Mouse (Mus musculus) adrenal gland, postnatal 25 days (tissue): ENCODE data around the gene Nmt1. TPM values are rescaled to one million over a fixed set of nuclear protein-coding genes. Genes with fewer than 3 reads are reported as not detected.

ENCODE experiments used
- DNase-seq: peaks from one replicate; pipeline ENCODE4 v3.0.0; 2021; ENCODE audit warnings: mixed read lengths
- long read RNA-seq: library from polyadenylated mRNA; stranded (forward); transcript quantifications from one replicate; pipeline ENCODE4 v2.0.0, GENCODE M21; 2021
- total RNA-seq: library from RNA; stranded (reverse); gene quantifications from 2 replicates; pipeline ENCODE4 v1.2.3, GENCODE M21; 2021

Nmt1 gene
- 103 and 104 TPM in 2 replicates for total RNA-seq
- long read RNA-seq, full-length matches to known transcripts: 114 of 162 reads
- long read RNA-seq, partial matches to known transcripts: 40 of 162 reads
- long read RNA-seq, other reads (novel, unspliced or antisense): 8 of 162 reads

DNA sequence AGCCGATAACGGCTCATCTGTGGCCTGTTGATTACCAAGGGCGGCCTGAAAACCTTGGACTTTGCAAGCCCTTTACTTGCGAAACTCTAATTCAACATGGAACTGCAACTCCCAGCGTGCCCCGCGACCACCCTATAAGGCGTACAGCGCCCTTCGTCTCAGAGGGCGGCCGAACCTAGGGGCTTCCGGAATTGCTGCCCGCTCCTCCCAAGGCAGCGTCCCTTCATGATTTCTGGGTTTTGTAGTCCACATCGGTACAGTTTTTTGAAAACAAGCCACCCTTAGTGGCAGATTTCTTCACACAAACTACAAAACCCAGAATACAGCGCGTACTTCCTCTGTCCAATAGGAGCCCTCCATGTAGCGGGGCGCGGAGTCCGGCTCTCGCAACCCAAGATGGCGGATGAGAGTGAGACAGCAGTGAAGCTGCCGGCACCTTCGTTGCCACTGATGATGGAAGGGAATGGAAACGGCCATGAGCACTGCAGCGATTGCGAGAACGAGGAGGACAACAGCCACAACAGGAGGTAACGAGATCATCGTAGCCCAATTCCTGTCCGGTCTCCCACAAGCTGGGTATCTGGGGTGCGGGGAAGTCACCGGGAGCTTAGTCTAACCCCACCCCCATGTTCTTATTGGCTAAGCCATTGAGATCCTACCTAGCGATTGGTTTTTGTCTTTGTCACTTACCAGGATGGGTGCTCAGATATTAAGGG, at the start of gene Nmt1, which contains the start of gene Dcakd:
Gene Nmt1, plus strand, starts transcription at position 15 of the 716 bp plus-strand sequence.
Gene Dcakd, minus strand, starts transcription at position 158 of the 716 bp plus-strand sequence.
- DNase-seq: peak; percentile 90

DNA sequence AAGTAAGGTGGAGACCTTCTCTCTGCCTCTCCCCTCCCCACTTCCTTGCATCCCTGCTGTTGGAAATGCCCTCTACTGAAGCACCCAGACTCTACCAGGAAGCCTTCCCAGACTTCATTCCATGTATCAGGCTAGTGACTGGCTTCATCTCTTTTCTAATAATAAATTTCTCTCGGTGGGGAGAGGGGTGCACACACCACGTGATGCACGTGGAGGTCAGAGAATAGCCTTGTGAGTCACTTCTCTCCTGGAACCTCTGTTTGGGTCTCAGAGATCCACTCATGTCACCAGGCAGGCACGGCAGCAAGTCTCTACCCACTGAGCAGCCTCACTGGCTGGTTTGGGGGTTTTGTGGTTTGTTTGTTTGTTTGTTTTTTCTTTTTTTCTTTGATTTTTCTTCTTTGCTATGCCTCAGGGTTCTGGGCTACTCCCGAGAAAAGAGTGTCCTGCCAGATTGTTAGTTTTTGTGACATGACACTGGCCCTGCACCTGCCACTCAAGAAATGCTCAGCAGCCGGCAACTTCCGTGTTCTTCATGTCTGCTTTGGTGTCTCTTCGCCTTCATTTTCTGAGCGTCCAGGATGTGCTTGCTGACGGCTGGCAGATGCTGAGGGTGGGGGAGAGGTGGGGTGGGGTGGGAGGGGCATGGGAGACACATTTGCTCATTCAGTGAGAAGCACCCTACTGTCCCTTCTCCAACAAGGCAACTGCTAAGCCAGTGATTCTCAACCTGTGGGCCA, 46.7 kb upstream of the Nmt1 start:
- DNase-seq: no peak

DNA sequence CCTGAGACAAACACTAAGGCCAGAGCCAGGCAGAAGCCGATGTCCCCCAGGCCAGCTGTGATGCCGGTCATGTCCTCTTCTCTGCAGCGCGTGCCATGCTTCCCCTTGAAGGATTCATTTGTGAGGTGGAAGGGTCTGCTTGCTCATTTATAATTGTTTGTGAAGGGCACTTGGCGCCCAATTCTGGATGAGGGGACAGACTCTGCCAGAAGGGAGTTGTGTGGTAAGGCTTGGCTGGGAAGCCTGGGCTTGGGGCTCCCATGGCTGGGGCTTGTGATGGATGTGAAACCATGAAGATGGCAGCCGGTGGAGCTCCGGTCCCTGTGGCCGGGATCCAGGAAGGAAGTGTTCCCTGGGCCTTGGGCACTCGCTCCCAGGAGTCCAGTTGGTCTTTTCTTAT, 43.9 kb upstream of the Nmt1 start:
- DNase-seq: no peak

DNA sequence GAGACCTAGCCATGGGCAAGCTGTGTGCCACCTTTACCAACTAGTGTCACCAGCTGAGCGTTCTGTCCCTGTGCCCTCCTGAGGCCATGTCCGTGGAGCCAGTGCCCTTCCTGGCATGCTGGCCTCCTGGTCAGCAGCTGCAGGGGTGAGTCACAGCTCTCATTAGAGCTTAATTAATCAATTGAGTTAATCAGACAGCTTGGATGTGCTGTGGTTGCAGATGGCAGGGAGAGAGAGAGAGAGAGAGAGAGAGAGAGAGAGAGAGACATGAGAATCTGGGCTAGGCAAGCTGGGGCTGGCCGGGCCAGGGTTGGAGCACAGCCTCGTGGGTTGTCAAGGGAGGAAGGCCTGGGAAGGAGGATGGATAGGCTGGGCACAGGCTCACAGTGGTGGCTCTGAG, 43.4 kb upstream of the Nmt1 start:
- no peak for DNase-seq

DNA sequence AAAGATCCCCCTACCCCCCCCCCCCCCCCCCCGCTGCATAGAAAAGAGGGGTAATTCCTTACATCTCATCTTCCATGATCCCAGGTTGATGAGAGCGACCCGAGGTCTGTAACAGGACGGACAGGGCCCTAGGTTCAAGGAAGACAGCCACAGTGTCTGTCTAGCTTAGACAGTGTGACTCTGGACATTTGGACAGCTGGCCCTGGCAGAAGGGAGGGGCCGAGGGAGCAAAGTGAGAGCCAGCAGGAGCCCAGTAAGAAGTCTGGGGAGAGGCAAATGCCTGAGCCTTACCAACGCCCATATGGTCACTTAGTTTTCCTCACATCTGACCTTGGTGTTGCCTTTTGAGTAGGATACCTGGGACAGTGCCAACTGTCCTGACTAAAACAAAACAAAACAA, 42.8 kb upstream of the Nmt1 start:
- DNase-seq: no peak

DNA sequence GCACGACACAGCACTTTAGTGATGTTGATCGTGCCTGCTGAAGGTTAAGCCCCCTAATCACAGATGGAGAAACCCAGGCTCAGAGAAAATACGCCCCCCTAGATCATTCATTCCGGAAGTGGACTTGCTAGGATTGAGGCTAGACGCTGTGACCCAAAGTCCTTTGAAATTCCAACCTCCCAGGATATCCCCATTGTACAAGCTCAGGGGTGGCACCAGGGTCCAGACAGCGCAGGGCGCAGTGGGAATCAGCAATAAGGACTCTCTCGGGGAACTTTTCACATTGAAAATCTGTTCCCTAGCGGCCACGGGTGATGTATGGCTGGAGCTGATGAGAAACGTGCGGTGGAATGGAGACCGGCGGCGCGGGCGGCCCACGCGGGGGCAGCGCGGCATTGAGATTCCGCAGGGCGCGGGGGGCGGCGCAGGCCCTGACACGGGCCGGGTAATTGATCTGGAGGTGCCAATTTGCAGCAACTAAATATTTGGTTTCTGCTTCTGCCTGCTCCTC, 38.3 kb upstream of the Nmt1 start:
- no peak for DNase-seq

DNA sequence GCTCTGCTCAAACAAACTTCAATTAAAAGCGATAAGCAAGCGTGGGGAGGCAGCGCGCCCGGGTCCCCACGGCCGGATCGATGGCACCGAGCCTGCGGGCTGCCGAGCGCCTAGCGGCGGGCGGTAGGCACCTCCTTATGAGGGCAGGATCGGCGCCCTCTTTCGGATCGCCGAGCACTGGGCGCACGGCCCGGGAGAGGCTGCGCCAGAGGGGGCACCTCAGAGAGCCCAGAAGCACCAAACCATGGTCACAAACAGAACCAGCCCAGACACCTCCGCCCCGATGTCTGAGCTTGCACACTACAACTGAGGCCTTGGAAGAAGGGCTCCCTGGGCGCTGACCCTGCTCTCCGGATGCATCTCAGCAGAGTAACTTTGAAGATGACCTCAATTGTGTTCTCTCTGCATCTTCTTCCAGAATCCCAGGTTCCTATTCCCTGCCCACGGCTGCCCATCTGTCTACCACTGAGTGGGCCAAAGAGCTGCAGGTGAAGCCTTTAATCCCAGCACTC, 37.8 kb upstream of the Nmt1 start:
- peak; percentile 74 for DNase-seq

DNA sequence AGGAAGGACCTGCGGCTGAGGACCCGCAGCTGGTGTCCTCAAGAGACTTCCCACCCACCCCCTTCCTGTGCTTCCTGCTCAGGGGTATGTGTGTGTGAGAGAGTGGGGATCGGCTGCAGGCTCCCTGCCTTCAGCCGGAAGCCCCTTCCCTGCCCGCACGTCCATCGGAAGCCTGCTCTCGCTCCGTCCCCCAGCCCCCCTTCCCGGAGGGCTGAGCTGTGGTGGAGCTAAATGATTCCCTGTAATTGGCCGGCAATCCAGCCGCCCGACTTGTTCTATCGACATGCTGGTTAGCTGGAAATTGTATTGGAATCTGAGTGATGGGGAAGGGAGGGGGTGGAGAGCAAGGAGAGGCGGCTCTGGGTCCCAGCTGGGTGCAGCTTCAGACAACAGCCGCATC, 36.3 kb upstream of the Nmt1 start:
- DNase-seq: no peak

DNA sequence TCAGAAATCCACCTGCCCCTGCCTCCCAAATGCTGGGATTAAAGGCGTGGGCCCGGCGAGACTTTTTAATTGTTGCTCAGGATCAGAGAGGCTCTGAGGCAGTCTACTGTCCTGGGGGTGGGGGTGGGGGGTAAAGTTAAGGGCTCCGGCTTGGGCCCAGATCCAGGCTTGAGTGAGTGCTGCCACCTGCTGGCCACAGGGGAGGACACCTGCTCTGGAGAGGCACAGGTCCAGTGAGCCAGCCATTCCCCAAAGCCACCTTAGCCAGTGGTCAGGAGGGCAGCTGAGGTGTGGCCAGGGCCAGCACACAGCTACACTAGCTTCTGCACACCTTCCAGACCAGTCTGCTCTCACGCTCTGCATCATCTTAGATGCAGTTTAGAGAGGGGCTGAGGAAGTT, 35.0 kb upstream of the Nmt1 start:
- DNase-seq: peak; percentile 84

DNA sequence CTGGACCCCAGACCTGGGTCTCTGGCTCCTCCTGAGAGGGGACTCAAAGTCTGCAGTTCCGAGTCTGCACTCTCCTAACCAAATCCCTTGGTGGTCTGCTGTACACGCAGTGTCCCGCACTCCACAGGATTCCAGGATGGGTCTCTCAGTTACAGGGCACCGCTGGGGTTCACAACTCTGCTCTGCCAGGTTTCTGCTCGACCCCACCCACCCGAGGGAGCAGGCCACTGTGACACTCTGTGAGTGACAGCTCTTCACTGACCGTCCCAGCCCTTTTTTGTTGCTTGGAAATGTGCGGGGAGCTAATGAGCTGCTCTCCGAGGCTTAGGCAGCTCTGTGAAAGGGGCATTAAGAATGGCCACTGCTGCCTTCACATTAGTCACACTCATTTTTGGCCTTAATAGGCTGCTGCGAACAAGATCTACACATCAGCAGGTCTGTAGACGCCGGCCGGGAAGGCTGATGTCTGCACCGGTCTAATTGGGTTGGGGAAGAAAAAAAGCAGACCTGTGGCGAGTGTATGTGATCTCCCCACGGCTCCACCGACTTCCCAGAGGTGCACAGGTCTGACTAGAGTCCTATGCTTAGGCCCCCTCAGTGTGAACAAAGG, 34.5 kb upstream of the Nmt1 start:
- no peak for DNase-seq

DNA sequence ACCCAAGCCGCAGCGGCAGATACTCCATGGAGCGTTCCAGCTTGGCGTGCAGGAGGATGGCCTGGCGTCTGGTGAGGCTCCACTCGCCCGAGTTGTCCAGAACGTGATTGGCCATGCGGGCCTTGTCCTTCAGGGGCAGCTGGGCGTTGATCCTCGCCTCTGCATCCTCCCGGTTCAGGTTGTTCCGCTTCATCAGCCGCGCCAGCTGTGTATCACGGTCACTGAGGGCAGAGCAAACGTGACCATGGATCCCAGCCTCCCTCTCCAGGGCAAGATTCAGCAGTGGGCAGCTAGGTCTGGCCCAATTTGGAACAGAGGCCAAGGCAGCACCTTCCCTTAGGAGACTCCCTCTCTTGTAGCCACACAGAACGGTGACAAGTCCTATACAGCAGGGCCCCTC, 33.0 kb upstream of the Nmt1 start:
- DNase-seq: no peak

DNA sequence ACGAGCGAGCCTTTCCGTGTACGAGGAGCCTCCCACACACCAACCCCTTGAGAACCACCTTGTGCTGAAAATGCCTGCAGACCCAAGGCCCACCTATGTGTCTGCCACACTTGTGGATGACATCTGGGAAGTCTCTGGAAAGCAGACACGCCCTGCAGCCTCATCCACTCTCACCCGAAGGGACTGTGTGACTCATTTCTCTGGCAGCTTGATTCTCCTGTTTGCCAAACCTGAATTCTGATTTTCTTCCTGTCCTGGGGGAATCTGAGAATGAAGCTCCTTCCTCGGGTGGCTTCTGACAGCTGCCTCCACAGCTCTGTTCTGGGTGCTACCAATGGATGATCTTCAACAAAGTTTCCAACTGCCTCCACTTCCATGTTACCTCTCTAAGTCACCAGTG, 31.6 kb upstream of the Nmt1 start:
- no peak for DNase-seq

DNA sequence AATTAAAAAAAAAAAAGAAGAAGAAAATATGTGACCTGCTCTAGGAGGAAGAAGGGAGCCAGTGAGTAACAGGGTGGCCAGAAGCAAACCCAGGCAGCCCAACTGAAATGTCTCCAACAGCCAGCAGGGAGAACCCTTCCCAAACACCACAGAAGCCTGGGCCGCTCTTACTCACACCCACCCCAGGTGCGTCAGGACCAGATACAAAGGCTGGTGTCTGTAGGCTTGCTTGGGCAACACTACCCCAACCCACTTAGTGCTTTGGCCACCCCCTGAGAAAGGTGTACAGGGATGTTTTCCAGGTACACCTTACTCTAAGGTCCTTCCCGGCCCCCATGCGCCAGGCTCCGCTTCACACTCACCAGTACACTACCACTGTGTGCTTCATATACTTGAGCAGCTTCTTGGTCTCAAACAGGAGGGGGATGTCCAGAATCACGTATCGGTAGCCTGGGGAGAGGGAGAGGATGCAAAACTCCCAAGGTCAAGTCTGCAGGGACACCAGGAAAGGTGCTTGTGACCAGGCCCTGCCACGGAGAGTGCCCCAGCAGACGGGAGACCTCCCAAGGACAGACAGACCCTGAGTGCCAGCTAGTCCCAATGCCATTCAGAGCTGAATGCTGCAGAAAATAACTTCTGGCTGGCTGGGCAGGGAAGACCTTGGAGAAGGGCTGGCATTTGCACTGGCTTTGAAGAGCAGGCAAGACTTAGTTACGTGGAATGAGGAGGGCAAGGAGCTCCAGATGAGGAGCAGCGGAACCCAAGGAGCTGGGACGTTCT, 30.8 kb upstream of the Nmt1 start:
- peak; percentile 44 for DNase-seq

DNA sequence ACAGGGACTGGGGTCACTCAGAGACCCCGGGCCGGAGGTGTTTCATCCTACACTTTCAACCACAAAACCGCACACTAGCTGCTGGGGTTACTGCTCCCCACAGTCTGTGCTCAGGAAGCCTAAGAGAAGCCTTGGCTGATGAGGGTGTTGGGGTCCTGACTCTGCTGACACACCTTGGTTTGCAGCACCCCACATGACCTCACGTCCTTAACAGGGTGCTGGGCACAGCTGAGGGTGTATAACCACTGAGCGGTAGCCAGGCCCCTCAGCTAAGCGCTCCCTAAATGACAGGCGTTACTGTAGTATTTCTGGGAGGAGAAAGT, 29.8 kb upstream of the Nmt1 start:
- no peak for DNase-seq

DNA sequence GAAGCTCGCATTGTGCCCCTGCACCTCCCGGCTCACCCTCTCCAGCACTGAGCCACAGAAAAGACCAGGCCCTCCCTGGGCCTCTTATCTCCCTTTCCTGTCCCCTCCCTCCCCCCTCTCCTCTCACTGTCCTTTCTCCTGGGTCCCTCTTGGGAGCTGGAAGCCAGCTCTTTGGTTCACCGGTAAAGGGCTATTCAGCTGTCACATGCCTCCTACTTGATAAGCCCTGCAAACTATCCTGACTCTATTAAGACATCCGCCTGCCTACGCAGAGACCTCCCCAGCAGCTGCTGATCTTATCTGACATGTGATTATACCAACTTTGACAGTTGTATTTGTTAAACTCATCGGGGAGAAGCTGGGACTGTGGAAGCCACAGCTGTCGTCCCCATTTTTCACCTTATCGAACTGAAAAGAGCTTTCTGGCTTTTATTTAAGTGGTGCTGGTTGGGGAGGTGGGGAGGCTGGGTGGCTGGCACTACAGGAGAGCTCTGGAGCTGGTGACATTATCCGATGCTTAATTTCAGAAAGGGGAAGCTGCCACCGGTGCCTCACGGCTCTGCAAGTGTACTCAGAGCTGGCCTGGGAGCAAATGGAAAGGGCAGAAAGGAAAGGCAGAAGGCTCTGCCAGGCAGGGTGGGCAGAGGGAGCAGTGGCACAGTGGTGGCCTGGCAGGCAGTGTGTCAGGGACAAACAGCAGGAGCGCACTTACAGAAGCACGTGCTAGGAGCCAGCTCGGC, 29.2 kb upstream of the Nmt1 start:
- DNase-seq: no peak

DNA sequence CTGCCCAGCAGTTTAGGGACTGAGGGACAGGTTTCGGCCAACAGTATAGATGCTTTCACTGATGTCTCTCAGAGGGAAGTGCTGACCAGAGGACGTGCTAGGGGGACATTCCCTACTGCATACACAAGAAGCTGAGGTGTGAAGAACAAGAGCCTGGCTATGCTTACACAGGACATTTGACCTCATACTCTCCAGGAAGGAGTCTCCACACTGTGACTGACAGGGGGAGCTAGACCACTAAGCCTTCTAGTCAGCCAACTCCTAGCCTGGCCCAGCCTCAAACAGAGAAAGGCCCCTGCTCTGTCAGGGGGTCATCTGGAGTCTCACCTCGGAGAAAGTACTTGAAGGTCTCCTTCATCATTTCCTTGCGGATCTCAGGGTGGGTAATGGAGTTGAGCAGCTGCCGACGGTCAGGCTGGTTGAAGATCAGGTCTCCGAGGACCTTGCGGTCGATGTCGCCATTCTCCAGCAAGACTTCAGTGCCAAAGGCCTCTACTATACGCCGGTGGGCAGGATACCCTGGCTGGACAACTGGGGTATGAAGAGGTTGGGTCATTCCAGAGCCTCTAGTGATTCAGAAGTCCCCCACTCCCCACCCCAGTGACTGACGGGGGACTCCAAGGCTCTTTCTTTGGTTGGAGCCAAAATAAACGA, 28.5 kb upstream of the Nmt1 start:
- no peak for DNase-seq

DNA sequence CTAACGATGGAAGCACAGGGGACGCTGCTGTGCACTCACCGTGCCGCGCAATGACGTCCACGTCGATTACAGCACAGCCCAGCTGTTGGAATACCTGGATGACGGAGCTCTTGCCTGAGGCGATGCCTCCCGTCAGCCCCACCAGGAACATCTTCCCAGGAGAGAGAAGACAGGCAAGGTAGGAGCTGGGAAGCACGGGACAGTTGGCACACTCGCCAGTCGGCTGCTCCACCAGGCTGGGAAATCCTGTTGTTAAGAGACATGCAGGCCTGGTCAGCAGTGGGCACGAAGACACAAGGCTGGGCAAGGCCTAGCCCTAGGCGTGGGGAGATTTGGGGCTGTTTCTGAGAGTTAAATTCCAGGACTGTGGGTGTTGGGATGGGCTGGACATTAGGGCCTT, 27.9 kb upstream of the Nmt1 start:
- DNase-seq: no peak

DNA sequence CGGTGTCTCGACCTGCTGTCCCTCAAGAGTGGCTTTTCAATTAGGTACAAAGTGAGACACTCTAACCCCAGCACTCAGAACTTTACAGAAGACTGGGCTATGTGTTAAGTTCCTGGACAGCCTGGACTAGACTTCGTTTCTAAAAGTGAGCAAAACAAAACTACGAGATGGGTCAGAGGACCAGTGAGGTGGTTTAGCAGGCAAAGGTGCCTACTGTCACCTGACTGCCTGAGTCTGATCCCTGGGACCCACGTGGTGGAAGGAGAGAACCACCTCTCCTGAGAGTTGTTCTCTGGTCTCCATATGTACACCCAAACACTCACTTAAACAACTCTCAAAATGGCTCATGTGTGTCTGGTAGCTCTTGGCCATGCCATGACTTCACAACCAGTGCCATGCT, 26.9 kb upstream of the Nmt1 start:
- DNase-seq: no peak

DNA sequence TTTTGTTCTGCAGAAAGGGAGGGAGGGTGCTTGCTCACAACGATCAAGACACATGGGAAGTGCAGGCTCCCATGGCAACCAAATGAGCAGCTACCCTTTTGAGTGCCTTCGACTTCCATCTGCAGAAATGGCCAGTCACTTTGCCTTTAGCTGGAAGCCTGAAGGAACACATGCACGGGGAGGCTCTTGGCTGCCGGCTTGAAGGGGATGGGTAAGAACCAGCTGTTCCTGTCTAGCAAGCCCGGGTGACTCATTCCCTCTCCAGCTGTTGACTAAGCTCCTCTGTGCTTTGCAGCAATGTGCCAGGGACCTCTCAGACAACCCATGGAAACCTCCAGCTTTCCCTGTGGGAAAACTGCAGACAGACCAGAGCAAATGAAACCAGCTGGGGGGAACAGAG, 24.8 kb upstream of the Nmt1 start:
- peak; percentile 57 for DNase-seq

DNA sequence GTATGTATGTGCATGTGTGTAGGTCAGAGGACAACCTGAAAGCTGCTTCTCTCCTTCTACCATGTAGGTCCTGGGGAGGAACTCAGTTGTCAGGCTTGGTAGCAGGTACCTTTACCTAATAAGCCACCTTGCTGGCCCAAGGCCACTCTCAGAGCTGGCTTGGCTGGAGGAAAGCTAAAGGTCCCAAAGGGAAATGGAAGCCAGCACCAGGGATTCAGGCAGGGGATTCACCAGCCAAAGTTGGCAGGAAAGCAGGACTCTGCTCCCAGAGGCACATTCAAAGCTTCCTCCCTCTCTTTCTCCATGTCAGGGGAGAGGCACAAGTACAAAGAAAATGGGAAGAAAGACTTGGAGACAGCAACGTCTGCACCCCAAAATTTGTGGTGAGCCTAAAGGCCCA, 23.1 kb upstream of the Nmt1 start:
- DNase-seq: no peak
